Mouse (Mus musculus) embryonic fibroblast, embryonic 13.5 days (primary cell): ENCODE results near the gene Mybphl. TPM values are rescaled to one million over a fixed set of nuclear protein-coding genes. Genes with fewer than 3 reads are reported as not detected.

Source experiments
- H3K27ac ChIP-seq: 2 replicates; pipeline ENCODE4 v1.5.1; 2012; ENCODE audit warnings: low read length, control low read depth, inconsistent platforms; ENCODE audit not compliant: insufficient read depth
- H3K4me1 ChIP-seq: 2 replicates; pipeline ENCODE4 v1.6.1; 2011; ENCODE audit warnings: low read length; ENCODE audit not compliant: control insufficient read depth, insufficient read depth
- H3K4me3 ChIP-seq: 2 replicates; pipeline ENCODE4 v1.5.1; 2011; ENCODE audit warnings: mild to moderate bottlenecking, control low read depth, low read length; ENCODE audit not compliant: insufficient read depth
- CTCF ChIP-seq: IDR thresholded peaks from 2 replicates; pipeline ENCODE4 v1.5.1; 2011; ENCODE audit warnings: mild to moderate bottlenecking, control low read depth, low read length, moderate library complexity, borderline replicate concordance; ENCODE audit not compliant: insufficient read depth
- POLR2A ChIP-seq: IDR thresholded peaks from 2 replicates; pipeline ENCODE4 v1.6.1; 2011; ENCODE audit warnings: low read depth, mild to moderate bottlenecking, control low read depth, low read length, moderate library complexity
- polyA plus RNA-seq: library from polyadenylated mRNA; stranded (reverse); fragments of >200 nt; gene quantifications from 2 replicates; pipeline ENCODE4 v1.2.4, GENCODE M21; 2011; ENCODE audit warnings: low read depth; ENCODE audit not compliant: missing spikeins, insufficient read length

Mybphl gene
- polyA plus RNA-seq, 1 experiment, result not detected

GRCm38 (mm10) chr3:108408517-108409008 lies 43.9 kb downstream of the Mybphl start:
- H3K4me3 ChIP-seq, result no peak overlapping the region
- no peaks in the 10 kb centered on the region for H3K4me1 ChIP-seq
- no peak overlapping the region for H3K27ac ChIP-seq
- TF ChIP-seq CTCF (no peak), POLR2A (no peak)

DNA sequence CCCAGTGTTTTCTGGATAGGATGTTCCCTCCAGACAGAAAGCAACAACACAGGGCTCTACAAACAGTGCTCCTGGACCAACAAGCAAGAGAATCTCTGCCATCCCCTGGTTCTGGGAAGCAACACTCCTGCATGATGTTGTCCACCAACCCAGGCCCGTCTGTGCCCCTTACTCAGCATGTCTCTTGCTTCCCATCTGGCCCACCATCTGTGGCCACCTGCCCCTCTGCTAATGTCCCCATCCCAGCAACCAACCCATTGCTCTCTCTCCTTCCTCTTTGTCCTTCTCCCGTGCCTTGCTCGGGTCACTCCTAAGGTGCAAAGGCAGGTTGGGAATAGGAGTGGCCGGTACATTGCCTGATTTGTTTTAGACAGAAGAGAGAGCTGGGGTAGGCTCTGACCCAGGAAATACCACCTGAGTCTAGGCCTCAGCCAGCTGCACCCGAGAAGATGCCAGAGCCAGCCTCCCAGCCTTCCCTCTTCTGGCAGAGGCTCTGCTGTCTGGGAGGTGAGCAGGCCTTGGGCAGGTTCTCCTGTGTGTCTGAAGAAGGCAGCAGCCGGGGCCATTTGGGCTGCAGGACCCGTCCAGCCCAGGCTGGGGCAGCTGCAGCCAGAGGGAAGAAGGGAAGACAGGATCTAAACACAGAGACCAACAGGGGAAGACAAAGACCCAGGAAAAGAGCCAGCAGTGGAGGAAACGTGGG lies 45.1 kb downstream of the Mybphl start:
- H3K4me3 ChIP-seq, result no peak overlapping the region
- no peak for TF ChIP-seq CTCF
- no peak for TF ChIP-seq POLR2A
- H3K4me1 ChIP-seq, result no peaks in the 10 kb centered on the region
- H3K27ac ChIP-seq, result no peak overlapping the region

DNA sequence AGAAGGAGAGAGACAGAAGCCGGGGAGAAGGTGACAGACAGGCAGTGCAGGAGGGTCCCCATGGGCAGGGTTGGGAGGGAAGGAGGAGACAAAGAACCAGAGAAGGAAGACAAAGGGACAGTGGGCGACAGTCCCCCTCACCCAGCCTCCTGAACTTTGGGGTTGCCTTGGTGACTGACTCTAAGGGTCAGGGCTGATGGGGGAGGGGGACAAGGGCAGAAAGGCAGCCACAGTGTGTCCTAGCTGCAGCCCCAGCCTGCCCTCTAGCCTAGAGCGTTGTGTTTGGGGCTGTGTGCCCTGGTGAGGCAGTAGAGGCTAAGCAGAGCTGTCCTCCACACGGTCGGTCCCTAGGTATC lies 45.6 kb downstream of the Mybphl start:
- TF ChIP-seq POLR2A, result no peak
- TF ChIP-seq CTCF, result no peak
- Histone ChIP-seq H3K4me3 (no peak overlapping the region), H3K27ac (no peak overlapping the region), H3K4me1 (no peaks in the 10 kb centered on the region)

DNA sequence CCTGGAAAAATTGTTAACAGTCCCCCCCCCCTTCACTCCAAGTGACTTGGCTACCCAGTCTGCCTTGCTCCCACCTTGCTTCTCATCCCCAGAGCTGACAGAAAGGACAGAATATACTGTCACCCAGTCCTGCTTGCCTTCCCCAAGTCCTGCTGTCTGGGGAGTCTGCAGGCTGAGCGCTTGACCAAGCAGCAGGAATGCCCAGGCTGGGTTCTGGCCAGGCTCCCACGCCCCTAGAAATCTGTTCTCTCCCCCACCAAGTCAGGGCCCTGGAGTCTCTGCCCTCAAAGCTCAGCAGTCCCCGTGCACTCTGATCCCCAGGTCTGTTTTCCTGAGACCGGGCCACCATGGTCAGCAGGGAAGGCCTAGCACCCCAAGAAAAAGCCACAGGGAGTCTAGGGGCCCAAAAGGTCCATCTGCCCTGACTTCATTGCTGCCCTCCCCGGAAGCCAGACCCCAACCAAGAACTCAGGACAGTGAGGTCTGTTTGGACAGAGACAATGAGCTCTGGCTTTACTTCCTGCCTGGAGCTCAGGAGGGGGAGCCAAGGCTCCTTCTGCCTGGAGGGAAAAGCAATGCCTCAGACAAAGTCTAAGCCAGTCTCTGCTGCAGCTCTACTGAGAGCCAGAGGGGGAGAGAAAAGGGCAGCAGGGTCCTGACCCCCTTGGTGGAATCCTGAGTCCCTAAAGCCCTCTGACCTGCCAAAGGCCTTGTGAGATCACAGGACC lies 46.5 kb downstream of the Mybphl start:
- H3K27ac ChIP-seq, result no peak overlapping the region
- H3K4me3 ChIP-seq, result no peak overlapping the region
- no peak for TF ChIP-seq CTCF
- TF ChIP-seq POLR2A, result no peak
- no peaks in the 10 kb centered on the region for H3K4me1 ChIP-seq

DNA sequence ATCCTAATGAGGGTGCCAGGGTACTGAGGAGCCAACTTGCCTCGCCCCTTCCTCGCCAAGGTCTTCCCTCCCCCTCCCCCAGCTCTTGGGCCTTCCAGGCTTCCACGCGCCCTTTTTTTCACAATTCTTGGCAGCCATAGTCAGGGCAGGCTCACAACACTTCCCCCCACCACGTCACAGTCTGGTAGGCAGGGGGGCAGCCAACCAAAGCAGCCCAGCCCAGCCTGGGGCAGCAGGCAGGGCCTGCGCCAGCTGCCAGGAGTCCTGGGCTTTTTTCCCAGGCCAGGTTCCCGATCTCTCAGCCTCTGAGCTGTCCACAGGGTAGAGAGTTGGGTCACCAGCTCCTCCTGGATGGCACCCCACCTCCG lies 47.0 kb downstream of the Mybphl start:
- H3K27ac ChIP-seq, result no peak overlapping the region
- TF ChIP-seq POLR2A (no peak), CTCF (no peak)
- H3K4me3 ChIP-seq, result no peak overlapping the region
- no peaks in the 10 kb centered on the region for H3K4me1 ChIP-seq

DNA sequence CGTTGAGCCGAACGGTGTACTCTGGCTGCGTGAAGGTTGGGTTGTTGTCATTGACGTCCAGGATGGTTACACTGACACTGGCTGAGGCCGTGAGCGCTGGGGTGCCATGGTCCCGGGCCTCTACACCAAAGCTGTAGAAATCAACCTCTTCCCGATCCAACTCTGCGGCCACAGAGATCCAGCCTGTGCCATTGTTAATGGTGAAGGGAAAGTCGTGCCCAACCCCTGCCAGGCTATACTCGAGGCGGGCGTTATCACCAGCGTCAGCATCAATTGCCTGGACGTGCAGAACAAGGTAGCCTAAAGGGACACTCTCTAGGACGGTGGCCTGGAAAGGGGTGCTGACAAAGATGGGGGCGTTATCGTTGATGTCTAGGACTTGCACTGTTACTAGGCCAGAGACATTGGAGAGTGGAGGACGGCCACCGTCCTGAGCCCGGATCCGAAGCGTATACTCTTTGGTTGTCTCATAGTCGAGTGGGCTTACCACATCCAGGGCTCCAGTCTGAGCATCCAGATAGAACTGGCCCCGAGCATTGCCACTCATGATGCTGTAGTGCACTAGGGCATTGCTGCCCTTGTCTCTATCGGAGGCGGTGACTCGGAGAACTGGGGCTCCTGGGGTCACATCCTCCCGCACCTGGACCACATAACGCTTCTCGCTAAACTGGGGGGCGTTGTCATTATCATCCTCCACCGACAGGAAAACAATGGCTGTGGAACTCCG lies 49.1 kb downstream of the Mybphl start:
- H3K4me3 ChIP-seq, result no peak overlapping the region
- no peak for TF ChIP-seq POLR2A
- TF ChIP-seq CTCF, result no peak
- H3K4me1 ChIP-seq, result no peaks in the 10 kb centered on the region
- H3K27ac ChIP-seq, result no peak overlapping the region

GRCm38 (mm10) chr3:108414857-108415830 lies 50.4 kb downstream of the Mybphl start, which contains the start of gene Celsr2:
Celsr2 (minus strand) TSS chr3:108415552.
- no peaks in the 10 kb centered on the region for H3K4me1 ChIP-seq
- TF ChIP-seq POLR2A (no peak), CTCF (no peak)
- H3K4me3 ChIP-seq, result peak within 1 kb of the TSS; percentile 52
- H3K27ac ChIP-seq, result no peak within 1 kb of the TSS

DNA sequence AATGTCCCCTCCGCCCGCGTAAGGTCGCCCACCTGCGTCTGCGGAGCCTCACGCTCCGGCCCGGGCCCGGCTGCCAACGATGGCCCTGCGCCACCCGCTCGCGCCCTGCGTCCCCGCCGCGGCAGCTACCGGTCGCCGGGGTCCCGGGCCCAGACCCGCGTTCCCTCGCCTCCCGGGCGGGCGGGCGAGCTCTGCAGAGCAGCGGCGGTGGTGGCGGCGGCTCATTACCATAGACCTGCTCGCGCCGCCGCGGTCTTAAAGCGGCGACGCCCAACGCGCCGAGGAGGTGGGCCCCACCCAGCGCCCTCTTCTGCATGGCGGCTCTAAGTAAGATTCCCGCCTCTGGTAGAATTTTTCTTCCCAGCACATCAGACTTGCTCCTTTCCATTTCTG lies 51.1 kb downstream of the Mybphl start:
- Histone ChIP-seq H3K27ac (no peak overlapping the region), H3K4me3 (peak overlapping the region; percentile 52), H3K4me1 (no peaks in the 10 kb centered on the region)
- no peak for TF ChIP-seq POLR2A
- TF ChIP-seq CTCF, result no peak

- Histone ChIP-seq H3K4me3 (no peak overlapping the region), H3K27ac (no peak overlapping the region), H3K4me1 (peaks cover 12% of the 10 kb centered on the region; the same call in 1 of the 2 replicates)
- TF ChIP-seq POLR2A, result no peak
- TF ChIP-seq CTCF, result no peak
These were observed 58.3 kb downstream of the Mybphl start for GRCm38 (mm10) chr3:108423006-108423405.
